Mouse (Mus musculus) limb, embryonic 10.5 days (tissue): ENCODE results near the gene Slc5a1. TPM values are rescaled to one million over a fixed set of nuclear protein-coding genes. Genes with fewer than 3 reads are reported as not detected.

Experiments used
- DNase-seq: peaks from one replicate; pipeline ENCODE4 v3.0.0-alpha.2; 2017; ENCODE audit warnings: low spot score
- H3K27ac ChIP-seq: fragments of 300-500 bp; sonication (generic); 2 replicates; pipeline ENCODE4 v1.5.1; 2016; ENCODE audit warnings: mild to moderate bottlenecking
- H3K27me3 ChIP-seq: fragments of 300-500 bp; sonication (generic); 2 replicates; pipeline ENCODE4 v1.6.1; 2016; ENCODE audit warnings: low read depth, mild to moderate bottlenecking; ENCODE audit not compliant: poor library complexity, severe bottlenecking
- H3K36me3 ChIP-seq: fragments of 300-500 bp; sonication (generic); 2 replicates; pipeline ENCODE4 v1.6.1; 2016; ENCODE audit warnings: mild to moderate bottlenecking, moderate library complexity
- H3K4me1 ChIP-seq: fragments of 300-500 bp; sonication (generic); 2 replicates; pipeline ENCODE4 v1.6.1; 2016
- H3K4me3 ChIP-seq: fragments of 300-500 bp; sonication (generic); 2 replicates; pipeline ENCODE4 v1.5.1; 2016; ENCODE audit warnings: mild to moderate bottlenecking, moderate library complexity
- H3K9me3 ChIP-seq: fragments of 300-500 bp; sonication (generic); replicated peaks from 2 replicates; pipeline ENCODE4 v1.6.1; 2016; ENCODE audit warnings: mild to moderate bottlenecking
- WGBS: fragments of 180-500 bp; shearing (Covaris S2); methylation state at CpG from one replicate; pipeline ENCODE4 v1.1.7; 2016; 5-methylcytosine and 5-hydroxymethylcytosine counted together
- polyA plus RNA-seq: library from polyadenylated mRNA; unstranded; fragments of >200 nt; fragmentation: Nextera tagmentation; extraction: Ambion mirVana; gene quantifications from 2 replicates; pipeline ENCODE4 v1.2.1, GENCODE M21; 2016

The Slc5a1 gene
- polyA plus RNA-seq, 1 experiment from 2014 or later = not detected

DNA sequence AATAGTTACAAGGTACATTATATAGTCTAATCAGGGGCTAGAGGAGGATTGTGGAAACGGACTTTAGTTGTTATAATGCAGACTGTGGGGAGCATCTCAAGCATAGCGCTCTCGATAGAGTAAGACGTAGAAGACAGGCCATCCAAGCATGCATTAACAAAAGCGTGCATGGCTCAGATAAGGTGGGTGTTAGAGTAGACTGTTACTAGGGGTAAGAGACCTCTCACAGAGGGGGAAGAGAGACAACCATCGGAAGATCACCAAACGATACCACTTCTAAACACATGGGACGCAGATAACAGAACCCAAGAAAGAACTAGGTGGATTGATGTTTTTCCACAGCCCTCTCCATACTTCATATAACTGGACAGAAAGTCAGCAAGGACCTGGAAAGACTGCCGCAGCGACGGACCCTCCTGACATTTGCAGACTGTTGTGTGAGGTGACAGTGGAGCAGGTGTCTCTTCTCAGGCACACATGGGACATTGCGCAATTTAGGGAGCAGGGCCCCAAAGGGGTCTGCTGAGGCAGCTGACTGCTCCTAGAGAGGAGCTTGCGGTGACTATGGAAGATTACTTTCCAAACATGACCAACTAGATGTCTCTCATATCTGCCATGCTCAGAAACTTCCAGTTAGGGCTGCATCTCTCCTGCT lies 98.6 kb downstream of the Slc5a1 start:
- no peaks in the 10 kb centered on the region for H3K9me3 ChIP-seq
- 0 out of 2 replicates have a peak, but pooled peaks cover 2% of the 10 kb centered on the region for H3K4me1 ChIP-seq
- H3K4me3 ChIP-seq = no peak overlapping the region
- 89% methylated on average over 13 of the region's 13 CpGs for WGBS
- H3K36me3 ChIP-seq = no peaks in the 10 kb centered on the region
- DNase-seq = no peak
- H3K27me3 ChIP-seq = no peaks in the 10 kb centered on the region
- H3K27ac ChIP-seq = no peak overlapping the region

DNA sequence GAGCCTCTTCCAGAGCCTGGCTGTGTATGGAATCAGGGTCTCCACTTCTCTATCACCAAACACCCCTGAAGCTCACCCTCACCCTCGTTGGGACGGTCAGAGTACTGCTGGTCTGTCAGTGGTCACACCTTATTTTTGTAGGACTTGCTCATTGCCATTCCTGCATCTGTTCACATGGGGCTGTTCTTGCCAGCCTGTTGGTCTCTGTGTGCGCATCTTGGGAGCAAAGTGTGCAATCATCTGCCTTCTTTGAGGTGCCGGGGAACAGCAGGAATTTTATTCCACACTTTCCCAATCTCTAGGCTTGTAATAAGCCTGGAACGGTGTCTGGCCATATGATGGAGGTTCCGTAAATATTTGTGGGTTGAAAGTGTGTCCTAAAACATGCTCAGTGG lies 99.1 kb downstream of the Slc5a1 start:
- no peaks in the 10 kb centered on the region for H3K36me3 ChIP-seq
- 88% methylated on average over 6 of the region's 6 CpGs for WGBS
- H3K27ac ChIP-seq = no peak overlapping the region
- H3K4me3 ChIP-seq = no peak overlapping the region
- no peak for DNase-seq
- H3K4me1 ChIP-seq = 0 out of 2 replicates have a peak, but pooled peaks cover 2% of the 10 kb centered on the region
- no peaks in the 10 kb centered on the region for H3K9me3 ChIP-seq
- H3K27me3 ChIP-seq = no peaks in the 10 kb centered on the region

DNA sequence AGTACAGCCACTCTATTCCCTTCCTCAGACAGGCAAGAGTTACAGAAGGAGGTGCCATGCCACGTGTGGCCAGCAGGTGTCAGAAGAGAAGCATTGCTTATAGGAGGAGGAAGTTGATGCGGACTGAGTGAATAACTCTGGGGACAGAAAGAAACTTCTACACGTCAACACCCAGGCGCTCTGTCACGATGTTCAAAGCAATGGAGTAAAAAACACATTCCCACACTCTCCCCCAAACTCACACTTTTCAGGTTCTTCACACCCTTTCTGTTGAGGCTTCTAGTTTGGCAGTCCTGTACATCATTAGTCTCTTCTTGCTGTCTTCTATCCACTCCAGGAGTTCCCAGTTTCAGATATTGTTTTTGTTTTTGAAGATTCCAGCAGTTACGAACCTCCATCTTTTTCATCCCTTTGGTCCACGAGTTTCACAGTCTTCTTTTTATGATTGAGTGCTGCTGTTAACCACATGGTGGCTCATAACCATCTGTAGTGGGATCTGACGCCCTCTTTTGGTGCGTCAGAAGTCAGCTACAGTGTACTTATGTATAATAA lies 99.7 kb downstream of the Slc5a1 start:
- Histone ChIP-seq H3K4me1 (0 out of 2 replicates have a peak, but pooled peaks cover 2% of the 10 kb centered on the region), H3K9me3 (no peaks in the 10 kb centered on the region), H3K4me3 (no peak overlapping the region), H3K27ac (no peak overlapping the region), H3K36me3 (no peaks in the 10 kb centered on the region), H3K27me3 (no peaks in the 10 kb centered on the region)
- 22% methylated on average over 9 of the region's 9 CpGs for WGBS
- DNase-seq = peak; percentile 80

DNA sequence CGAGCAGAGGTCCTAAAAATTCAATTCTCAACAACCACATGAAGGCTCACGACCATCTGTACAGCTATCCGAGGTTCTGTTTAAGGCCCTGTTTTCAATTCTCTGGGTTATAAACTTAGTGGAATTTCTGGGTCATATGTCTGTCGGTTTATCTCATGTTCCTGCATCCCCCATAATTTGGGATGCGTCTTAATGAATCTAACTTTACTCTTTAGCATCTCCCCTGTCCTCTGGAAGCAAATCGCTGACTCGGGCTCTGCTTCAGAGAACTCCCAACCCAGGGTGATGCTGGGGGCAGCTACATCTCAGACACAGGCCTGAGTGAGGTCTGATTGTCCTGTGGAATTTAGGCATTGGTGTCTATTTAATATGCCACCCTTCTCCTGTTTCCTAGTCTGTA lies 100.3 kb downstream of the Slc5a1 start:
- DNase-seq = peak; percentile 14
- no peak overlapping the region for H3K27ac ChIP-seq
- no peaks in the 10 kb centered on the region for H3K27me3 ChIP-seq
- 0 out of 2 replicates have a peak, but pooled peaks cover 2% of the 10 kb centered on the region for H3K4me1 ChIP-seq
- H3K4me3 ChIP-seq = no peak overlapping the region
- H3K36me3 ChIP-seq = no peaks in the 10 kb centered on the region
- H3K9me3 ChIP-seq = no peaks in the 10 kb centered on the region
- 80% methylated on average over 7 of the region's 7 CpGs for WGBS

DNA sequence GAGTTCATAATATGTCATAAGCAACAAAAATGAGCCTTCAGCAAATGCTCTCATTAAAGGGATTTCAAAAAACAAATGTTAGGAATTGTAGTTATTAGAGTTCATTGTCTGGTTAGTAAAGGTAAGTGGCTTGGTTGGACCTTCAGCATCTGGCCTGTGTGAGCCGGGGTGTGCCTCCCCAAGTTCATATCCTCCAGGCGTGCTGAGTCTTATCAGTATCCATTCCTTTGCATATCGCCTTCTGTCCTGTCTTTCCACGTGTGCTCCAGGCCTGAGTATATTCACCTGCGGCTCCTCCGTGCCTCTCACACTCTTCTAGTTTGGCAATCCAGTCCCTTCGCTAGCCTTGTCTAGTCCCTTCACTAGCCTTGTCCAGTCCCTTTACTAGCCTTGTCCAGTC lies 102.3 kb downstream of the Slc5a1 start:
- Histone ChIP-seq H3K4me3 (no peak overlapping the region), H3K4me1 (0 out of 2 replicates have a peak, but pooled peaks cover 2% of the 10 kb centered on the region), H3K36me3 (no peaks in the 10 kb centered on the region), H3K9me3 (no peaks in the 10 kb centered on the region), H3K27ac (no peak overlapping the region), H3K27me3 (no peaks in the 10 kb centered on the region)
- WGBS = 89% methylated on average over 7 of the region's 7 CpGs
- peak; percentile 29 for DNase-seq

DNA sequence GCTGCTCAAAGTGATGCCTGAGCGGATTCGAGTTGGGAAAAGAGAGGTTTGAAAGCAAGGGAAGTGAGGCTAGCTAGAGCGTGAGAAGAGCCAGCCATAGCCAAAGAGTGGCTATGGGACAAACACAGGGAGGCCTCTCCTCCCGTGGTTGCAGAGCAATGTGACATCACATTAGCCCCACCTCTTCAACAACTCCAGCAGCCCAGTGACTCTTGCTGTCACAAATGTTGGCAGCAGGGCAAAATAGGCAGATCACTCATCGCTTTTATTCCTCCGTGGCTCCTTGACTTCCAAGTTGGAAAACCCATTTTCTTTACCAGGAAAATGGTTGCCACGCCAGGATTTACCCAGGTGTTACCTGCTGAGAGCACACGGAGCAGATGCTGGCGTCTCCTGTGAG lies 103.1 kb downstream of the Slc5a1 start:
- Histone ChIP-seq H3K4me3 (no peak overlapping the region), H3K27me3 (no peaks in the 10 kb centered on the region), H3K27ac (no peak overlapping the region), H3K4me1 (0 out of 2 replicates have a peak, but pooled peaks cover 2% of the 10 kb centered on the region), H3K9me3 (no peaks in the 10 kb centered on the region), H3K36me3 (no peaks in the 10 kb centered on the region)
- peak; percentile 12 for DNase-seq
- 62% methylated on average over 9 of the region's 9 CpGs for WGBS

DNA sequence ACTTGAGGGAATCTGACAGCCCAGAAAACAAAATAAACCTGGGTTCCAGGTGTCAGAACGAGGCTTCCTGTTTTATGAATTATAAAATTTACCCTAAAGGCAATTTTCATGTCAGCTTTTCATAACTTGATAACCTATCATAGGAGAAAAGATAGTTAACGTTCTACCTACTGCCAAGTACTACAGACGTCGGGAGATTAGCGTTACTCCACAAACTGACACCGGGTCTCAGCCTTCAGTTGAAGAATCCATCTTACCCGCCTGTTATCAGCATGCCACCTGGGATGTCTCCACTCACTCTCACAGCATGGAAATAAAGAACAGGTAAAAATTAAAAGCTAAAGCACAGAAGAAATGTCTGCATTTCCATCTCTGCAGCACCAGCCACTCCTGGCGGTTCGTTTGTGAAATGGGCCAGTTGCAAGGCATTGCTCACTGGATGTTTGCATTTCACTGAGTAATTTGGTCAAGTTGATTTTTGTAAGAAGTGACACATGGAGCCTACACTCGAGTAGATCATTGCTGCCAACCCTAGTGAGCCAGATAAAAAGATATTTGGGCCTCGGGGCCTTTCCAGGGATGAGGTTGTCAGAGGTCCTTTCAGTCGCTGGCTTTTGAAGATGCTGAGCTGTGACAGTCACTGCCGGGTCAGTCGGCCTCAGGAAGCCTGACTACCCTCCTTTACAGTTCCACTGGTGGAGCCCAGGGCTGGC lies 104.7 kb downstream of the Slc5a1 start:
- no peak overlapping the region for H3K27ac ChIP-seq
- no peaks in the 10 kb centered on the region for H3K9me3 ChIP-seq
- H3K4me1 ChIP-seq = 0 out of 2 replicates have a peak, but pooled peaks cover 2% of the 10 kb centered on the region
- 85% methylated on average over 14 of the region's 14 CpGs for WGBS
- DNase-seq = no peak
- H3K36me3 ChIP-seq = no peaks in the 10 kb centered on the region
- no peak overlapping the region for H3K4me3 ChIP-seq
- H3K27me3 ChIP-seq = no peaks in the 10 kb centered on the region

DNA sequence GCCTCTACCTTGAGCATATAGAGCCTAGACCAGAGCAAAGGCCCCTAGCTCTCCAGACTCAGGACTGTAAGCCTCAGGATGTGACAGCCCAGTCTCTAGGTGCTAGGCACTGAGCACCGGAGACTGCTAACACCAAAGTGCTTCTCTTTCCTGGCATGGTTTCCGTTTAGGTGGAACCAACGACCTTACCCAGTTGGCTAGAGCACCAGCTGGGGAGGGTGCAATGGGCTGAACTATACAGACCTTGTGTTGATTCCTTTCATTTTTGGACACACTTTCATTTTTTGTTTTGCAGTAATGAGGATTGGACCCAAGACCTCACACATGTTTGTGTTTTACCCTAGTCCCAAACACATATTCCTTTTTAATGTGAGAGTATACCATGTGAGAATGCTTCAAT lies 106.5 kb downstream of the Slc5a1 start:
- Histone ChIP-seq H3K36me3 (no peaks in the 10 kb centered on the region), H3K27ac (no peak overlapping the region), H3K4me1 (no peaks in the 10 kb centered on the region), H3K4me3 (no peak overlapping the region), H3K27me3 (no peaks in the 10 kb centered on the region), H3K9me3 (no peaks in the 10 kb centered on the region)
- no peak for DNase-seq
- WGBS = 85% methylated on average over 3 of the region's 3 CpGs

DNA sequence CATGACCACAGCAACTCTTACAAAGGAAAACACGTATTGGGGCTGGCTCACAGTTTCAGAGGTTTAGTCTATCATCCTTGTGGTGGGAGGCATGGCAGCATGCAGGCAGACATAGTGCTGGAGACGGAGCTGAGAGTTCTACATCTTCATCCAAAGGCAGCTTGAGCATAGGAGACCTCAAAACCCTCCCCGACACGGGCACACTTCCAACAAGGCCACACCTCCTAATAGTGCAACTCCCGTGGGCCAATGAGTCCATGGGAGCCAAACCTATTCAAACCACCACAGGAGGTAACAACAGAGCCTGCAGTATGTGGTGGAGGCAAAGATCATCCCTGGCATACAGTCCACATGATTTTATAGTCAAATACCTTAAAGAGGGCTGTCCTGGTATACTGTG lies 107.2 kb downstream of the Slc5a1 start:
- no peaks in the 10 kb centered on the region for H3K27me3 ChIP-seq
- H3K36me3 ChIP-seq = no peaks in the 10 kb centered on the region
- H3K9me3 ChIP-seq = no peaks in the 10 kb centered on the region
- no peak for DNase-seq
- no peak overlapping the region for H3K4me3 ChIP-seq
- no peak overlapping the region for H3K27ac ChIP-seq
- H3K4me1 ChIP-seq = no peaks in the 10 kb centered on the region
- WGBS = 89% methylated on average over 5 of the region's 5 CpGs

Other genes starting within 250 kb of the Slc5a1 start
- gene Prr14l, start 250.0 kb upstream of the Slc5a1 start, polyA plus RNA-seq = 20.7 and 21.8 TPM in 2 replicates
- 37.9 TPM in 2 replicates for gene Depdc5, start 240.5 kb upstream of the Slc5a1 start, polyA plus RNA-seq
- gene Ywhah, start 85.4 kb upstream of the Slc5a1 start, polyA plus RNA-seq = 387 and 397 TPM in 2 replicates
- 2.8 TPM in 2 replicates for gene Spon2, start 114.2 kb downstream of the Slc5a1 start, polyA plus RNA-seq
- 440 and 473 TPM in 2 replicates for gene Ctbp1, start 170.8 kb downstream of the Slc5a1 start, polyA plus RNA-seq
- gene Maea, start 231.3 kb downstream of the Slc5a1 start, polyA plus RNA-seq = 161 and 162 TPM in 2 replicates